Mouse (Mus musculus): ENCODE measurements at regions not wholly inside any gene's neighbourhood (a gene's known extent, or its start where the extent isn't known, plus 50 kb on each side); places are given as distances from the start of the nearest gene placed in this dataset.

DNA sequence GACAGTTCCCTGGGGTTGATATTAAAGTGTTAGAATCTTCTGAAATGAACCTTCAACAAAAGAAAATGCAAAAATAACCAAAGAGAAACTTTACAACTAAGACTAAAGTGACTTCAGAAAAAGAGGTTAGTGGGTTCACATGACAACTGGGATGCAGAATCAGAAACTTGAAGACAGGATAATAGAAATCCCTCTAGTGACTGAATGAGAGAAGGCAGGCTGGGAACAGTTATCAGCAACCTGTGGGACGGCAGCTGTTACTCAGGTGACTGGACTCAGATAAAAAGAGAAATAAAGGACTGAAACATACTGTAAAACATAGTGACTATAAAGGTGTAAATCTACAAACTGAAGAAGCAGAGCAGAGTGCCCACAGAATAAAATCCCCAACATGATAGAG, 287.4 kb upstream of the Irx4 start:
- TF ChIP-seq CTCF (IDR thresholded peaks at IDR 0.05; ENCODE audit: low read depth, low read length), result no peak
- no peak for TF ChIP-seq POLR2A (IDR thresholded peaks at IDR 0.05; ENCODE audit: borderline replicate concordance, low read depth, low read length)
